Mouse (Mus musculus) liver, embryonic 14.5 days (tissue): ENCODE measurements around the gene Il10rb. TPM values are rescaled to one million over a fixed set of nuclear protein-coding genes. Genes with fewer than 3 reads are reported as not detected.

Experiments used
- ATAC-seq: fragments of 200-750 bp; cut with Nextera tagmentation; 2 replicates; pipeline ENCODE4 v1.8.0; 2017; ENCODE audit warnings: moderate number of reproducible peaks, mild to moderate bottlenecking, moderate library complexity; ENCODE audit not compliant: insufficient read depth
- DNase-seq, 3 experiments: peaks; one replicate each; pipeline ENCODE4 v3.0.0-alpha.2; 2012 to 2013; ENCODE audit warnings: low read depth in 3 of 3, low spot score in 3 of 3
- H3K27ac ChIP-seq: fragments of 300-500 bp; sonication (generic); 2 replicates; pipeline ENCODE4 v1.5.1; 2014; ENCODE audit warnings: moderate library complexity, mild to moderate bottlenecking, control low read depth, inconsistent platforms
- H3K27me3 ChIP-seq: fragments of 300-500 bp; sonication (generic); 2 replicates; pipeline ENCODE4 v1.6.1; 2014; ENCODE audit warnings: mild to moderate bottlenecking, low read length, moderate library complexity; ENCODE audit not compliant: control insufficient read depth, insufficient read depth
- H3K36me3 ChIP-seq: fragments of 300-500 bp; sonication (generic); replicated peaks from 2 replicates; pipeline ENCODE4 v1.6.1; 2014; ENCODE audit warnings: low read depth; ENCODE audit not compliant: control insufficient read depth, insufficient read depth
- H3K4me1 ChIP-seq, 2 experiments: fragments of 200-500 bp in 1 of 2; fragments of 300-500 bp in 1 of 2; sonication (generic) in 1 of 2; replicated peaks; 2 replicates each; pipeline ENCODE4 v1.6.1; 2012 to 2014; ENCODE audit warnings: antibody characterized with exemption in 1 of 2, inconsistent platforms in 1 of 2, low read length in 1 of 2; ENCODE audit not compliant: control insufficient read depth in 2 of 2, insufficient read depth in 2 of 2
- H3K4me2 ChIP-seq: fragments of 300-500 bp; sonication (generic); 2 replicates; pipeline ENCODE4 v1.6.1; 2014; ENCODE audit warnings: low read depth, mild to moderate bottlenecking, control low read depth, moderate library complexity
- H3K4me3 ChIP-seq, 2 experiments: fragments of 200-500 bp in 1 of 2; fragments of 300-500 bp in 1 of 2; sonication (generic) in 1 of 2; 2 replicates each; pipeline ENCODE4 v1.5.1; 2012 to 2014; ENCODE audit warnings: low read depth in 2 of 2, low read length in 2 of 2, mild to moderate bottlenecking in 2 of 2, control low read depth in 1 of 2, inconsistent platforms in 1 of 2, moderate library complexity in 1 of 2; ENCODE audit not compliant: insufficient read depth in 1 of 2
- H3K9ac ChIP-seq: fragments of 300-500 bp; sonication (generic); replicated peaks from 2 replicates; pipeline ENCODE4 v1.6.1; 2014; ENCODE audit warnings: mild to moderate bottlenecking, control low read depth, moderate library complexity
- H3K9me3 ChIP-seq: fragments of 300-500 bp; sonication (generic); 2 replicates; pipeline ENCODE4 v1.6.1; 2016; ENCODE audit warnings: low read length, mixed read lengths; ENCODE audit not compliant: control insufficient read depth
- CTCF ChIP-seq: IDR thresholded peaks from 2 replicates; pipeline ENCODE4 v1.5.1; 2016; ENCODE audit warnings: antibody characterized with exemption, low read depth, control low read depth
- EP300 ChIP-seq: IDR thresholded peaks from 2 replicates; pipeline ENCODE4 v1.6.1; 2016; ENCODE audit warnings: antibody characterized with exemption, low read depth
- WGBS: fragments of 180-500 bp; shearing (Covaris S2); extraction: QIAGEN DNeasy Blood & Tissue Kit; methylation state at CpG from one replicate; pipeline ENCODE4 v1.1.7; 2014; ENCODE audit not compliant: insufficient replicate concordance; 5-methylcytosine and 5-hydroxymethylcytosine counted together
- polyA plus RNA-seq, 2 experiments: library from polyadenylated mRNA; depleted of rRNA in 1 of 2; stranded (reverse) in 1 of 2; unstranded in 1 of 2; fragments of >200 nt; fragmentation: Nextera tagmentation in 1 of 2; extraction: Ambion mirVana in 1 of 2; gene quantifications; 2 replicates each; pipeline versions ENCODE4 v1.2.1 to v1.2.3; 2012 to 2014

The Il10rb gene
- polyA plus RNA-seq, 2 experiments = 12.4 to 24.9 TPM

DNA sequence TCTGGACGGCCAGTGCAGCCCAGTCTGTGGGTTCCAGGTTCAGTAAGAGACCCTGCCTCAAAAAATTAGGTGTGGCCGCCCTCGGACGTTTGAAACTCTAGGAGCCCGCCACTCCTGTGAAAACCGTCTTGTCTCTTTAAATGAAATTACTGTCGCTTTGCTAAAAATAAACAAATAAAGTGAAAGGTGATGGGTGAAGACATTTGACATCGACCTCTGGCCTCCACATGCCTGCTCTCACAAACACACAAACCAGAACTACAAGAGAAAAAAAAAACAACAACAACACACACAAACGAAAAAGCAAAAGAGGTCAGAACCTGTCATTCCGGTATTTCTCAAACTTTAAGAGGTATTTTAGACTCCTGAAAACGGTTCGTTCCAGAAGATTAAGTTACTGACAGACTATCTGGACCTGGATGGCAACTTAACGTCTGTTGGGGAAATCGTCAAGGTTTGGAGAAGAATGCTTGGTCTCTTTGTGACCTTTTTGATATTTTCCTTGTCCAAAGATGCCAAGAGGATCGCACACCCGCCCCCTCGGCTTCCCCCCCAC lies 27.5 kb upstream of the Il10rb start:
- peaks cover 22% of the 10 kb centered on the region for H3K36me3 ChIP-seq
- no peaks in the 10 kb centered on the region for H3K9me3 ChIP-seq
- H3K4me1 ChIP-seq = peaks cover 27 to 29% of the 10 kb centered on the region in 2 experiments
- ATAC-seq = no peak
- no peak overlapping the region for H3K9ac ChIP-seq
- H3K27ac ChIP-seq = no peak overlapping the region
- H3K4me3 ChIP-seq = no peak overlapping the region
- 74% methylated on average over 17 of the region's 17 CpGs for WGBS
- no peak for TF ChIP-seq EP300
- H3K4me2 ChIP-seq = no peak overlapping the region
- DNase-seq = no peak
- H3K27me3 ChIP-seq = no peaks in the 10 kb centered on the region

GRCm38 (mm10) chr16:91378991-91379390 lies 27.0 kb upstream of the Il10rb start:
- H3K9me3 ChIP-seq = no peaks in the 10 kb centered on the region
- ATAC-seq (no peak), DNase-seq (no peak)
- H3K4me3 ChIP-seq = no peak overlapping the region
- H3K9ac ChIP-seq = no peak overlapping the region
- no peak overlapping the region; the same call in none of the 2 replicates for H3K27ac ChIP-seq
- TF ChIP-seq CTCF (no peak), EP300 (no peak)
- WGBS = 60% methylated on average over 9 of the region's 9 CpGs
- no peak overlapping the region for H3K4me2 ChIP-seq
- peaks cover 25 to 26% of the 10 kb centered on the region in 2 experiments for H3K4me1 ChIP-seq
- peaks cover 27% of the 10 kb centered on the region for H3K36me3 ChIP-seq
- H3K27me3 ChIP-seq = no peaks in the 10 kb centered on the region

- Histone ChIP-seq H3K36me3 (peaks cover 31% of the 10 kb centered on the region), H3K4me2 (no peak overlapping the region)
- no peak for ATAC-seq
Observed at GRCm38 (mm10) chr16:91379412-91379811, 26.6 kb upstream of the Il10rb start.

GRCm38 (mm10) chr16:91380151-91380550 lies 25.8 kb upstream of the Il10rb start:
- Histone ChIP-seq H3K27ac (peak overlapping the region; percentile 9; the same call in 1 of the 2 replicates), H3K36me3 (peaks cover 36% of the 10 kb centered on the region), H3K4me3 (no peak overlapping the region), H3K4me2 (no peak overlapping the region), H3K9ac (0 out of 2 replicates have a peak overlapping the region, but pooled peaks have one; percentile 2), H3K27me3 (no peaks in the 10 kb centered on the region), H3K4me1 (peaks cover 15 to 18% of the 10 kb centered on the region in 2 experiments), H3K9me3 (no peaks in the 10 kb centered on the region)
- TF ChIP-seq EP300 = no peak
- no peak for TF ChIP-seq CTCF
- ATAC-seq = peak; percentile 74; the same call in 1 of the 2 replicates
- 28% methylated on average over 5 of the region's 5 CpGs for WGBS
- DNase-seq = peak in 1 of 3 experiments; percentile 53

More at GRCm38 (mm10) chr16:91379412-91379811, 26.6 kb upstream of the Il10rb start:
- no peak for TF ChIP-seq EP300
- no peak for TF ChIP-seq CTCF
- no peak overlapping the region for H3K9ac ChIP-seq
- no peak for DNase-seq
- H3K9me3 ChIP-seq = no peaks in the 10 kb centered on the region
- no peak overlapping the region; the same call in none of the 2 replicates for H3K27ac ChIP-seq
- no peaks in the 10 kb centered on the region for H3K27me3 ChIP-seq
- no peak overlapping the region for H3K4me3 ChIP-seq
- H3K4me1 ChIP-seq = peaks cover 20 to 24% of the 10 kb centered on the region in 2 experiments
- WGBS = 75% methylated on average over 3 of the region's 3 CpGs

- TF ChIP-seq EP300 (no peak), CTCF (no peak)
- Histone ChIP-seq H3K9me3 (no peaks in the 10 kb centered on the region), H3K4me3 (no peak overlapping the region), H3K4me2 (no peak overlapping the region), H3K36me3 (peaks cover 37% of the 10 kb centered on the region), H3K27ac (no peak overlapping the region), H3K27me3 (no peaks in the 10 kb centered on the region), H3K9ac (no peak overlapping the region), H3K4me1 (peaks cover 9 to 23% of the 10 kb centered on the region in 2 experiments; a peak in 3 of 4 replicates)
- 86% methylated on average over 4 of the region's 4 CpGs for WGBS
- ATAC-seq = no peak
- DNase-seq = no peak
Observed at GRCm38 (mm10) chr16:91381606-91382005, 24.4 kb upstream of the Il10rb start.
